Mouse (Mus musculus) midbrain, embryonic 10.5 days (tissue): ENCODE data around the gene Pafah1b3. TPM values are rescaled to one million over a fixed set of nuclear protein-coding genes. Genes with fewer than 3 reads are reported as not detected.

ENCODE experiments used
- DNase-seq: peaks from one replicate; pipeline ENCODE4 v3.0.0-alpha.2; 2017; ENCODE audit warnings: low spot score
- H3K27ac ChIP-seq: fragments of 300-500 bp; sonication (generic); replicated peaks from 2 replicates; pipeline ENCODE4 v1.5.1; 2016; ENCODE audit warnings: mild to moderate bottlenecking
- H3K27me3 ChIP-seq: fragments of 300-500 bp; sonication (generic); 2 replicates; pipeline ENCODE4 v1.6.1; 2016; ENCODE audit warnings: low read depth, mild to moderate bottlenecking; ENCODE audit not compliant: poor library complexity, severe bottlenecking
- H3K36me3 ChIP-seq: fragments of 300-500 bp; sonication (generic); 2 replicates; pipeline ENCODE4 v1.6.1; 2016; ENCODE audit warnings: mild to moderate bottlenecking, moderate library complexity
- H3K4me1 ChIP-seq: fragments of 300-500 bp; sonication (generic); 2 replicates; pipeline ENCODE4 v1.6.1; 2016
- H3K4me3 ChIP-seq: fragments of 300-500 bp; sonication (generic); 2 replicates; pipeline ENCODE4 v1.5.1; 2016; ENCODE audit warnings: mild to moderate bottlenecking, moderate library complexity
- H3K9me3 ChIP-seq: fragments of 300-500 bp; sonication (generic); replicated peaks from 2 replicates; pipeline ENCODE4 v1.6.1; 2016; ENCODE audit warnings: mild to moderate bottlenecking
- WGBS: fragments of 180-500 bp; shearing (Covaris S2); methylation state at CpG from one replicate; pipeline ENCODE4 v1.1.7; 2016; 5-methylcytosine and 5-hydroxymethylcytosine counted together
- polyA plus RNA-seq: library from polyadenylated mRNA; unstranded; fragments of >200 nt; fragmentation: Nextera tagmentation; extraction: Ambion mirVana; gene quantifications from 2 replicates; pipeline ENCODE4 v1.2.1, GENCODE M21; 2016

Gene Pafah1b3
- polyA plus RNA-seq, 1 experiment from 2014 or later: 293 TPM

- H3K4me3 ChIP-seq: peak overlapping the region; percentile 29; the same call in 1 of the 2 replicates
- WGBS: 70% methylated on average over 9 of the region's 9 CpGs
- peaks cover 53% of the 10 kb centered on the region for H3K4me1 ChIP-seq
- H3K9me3 ChIP-seq: no peaks in the 10 kb centered on the region
- no peaks in the 10 kb centered on the region for H3K27me3 ChIP-seq
- DNase-seq: no peak
- peak overlapping the region; percentile 53; the same call in 1 of the 2 replicates for H3K27ac ChIP-seq
- peaks cover 32% of the 10 kb centered on the region for H3K36me3 ChIP-seq
Observed at GRCm38 (mm10) chr7:25275555-25276298, 22.1 kb downstream of the Pafah1b3 start.

DNA sequence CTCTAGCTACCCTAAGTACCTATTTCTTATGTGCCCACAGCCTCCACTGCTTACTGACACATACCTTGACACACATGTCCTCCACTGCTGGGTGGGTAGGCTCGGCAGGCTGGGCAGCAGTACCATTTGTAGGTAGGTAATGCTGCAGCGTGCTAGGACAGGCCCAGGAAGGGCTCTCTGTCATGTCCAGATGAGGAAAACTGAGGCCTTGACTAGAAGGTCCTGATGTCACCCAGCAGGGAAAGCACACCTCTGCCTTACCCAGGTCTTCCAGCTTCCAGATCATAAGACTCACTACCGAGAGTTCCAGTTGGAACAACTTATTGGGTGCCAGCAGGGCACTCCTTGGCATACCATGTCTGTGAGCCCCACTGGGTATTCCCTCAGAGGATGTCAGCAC lies 22.8 kb downstream of the Pafah1b3 start:
- no peaks in the 10 kb centered on the region for H3K27me3 ChIP-seq
- H3K27ac ChIP-seq: no peak overlapping the region
- H3K9me3 ChIP-seq: no peaks in the 10 kb centered on the region
- H3K4me3 ChIP-seq: no peak overlapping the region
- 88% methylated on average over 3 of the region's 3 CpGs for WGBS
- peaks cover 51% of the 10 kb centered on the region for H3K4me1 ChIP-seq
- no peak for DNase-seq
- H3K36me3 ChIP-seq: peaks cover 32% of the 10 kb centered on the region

GRCm38 (mm10) chr7:25274571-25274970 lies 23.2 kb downstream of the Pafah1b3 start:
- Histone ChIP-seq H3K27ac (no peak overlapping the region), H3K27me3 (no peaks in the 10 kb centered on the region), H3K9me3 (no peaks in the 10 kb centered on the region), H3K4me3 (no peak overlapping the region), H3K36me3 (peaks cover 32% of the 10 kb centered on the region), H3K4me1 (peaks cover 51% of the 10 kb centered on the region)
- DNase-seq: no peak
- 72% methylated on average over 5 of the region's 5 CpGs for WGBS

GRCm38 (mm10) chr7:25273259-25274241 lies 24.2 kb downstream of the Pafah1b3 start:
- 92% methylated on average over 22 of the region's 22 CpGs for WGBS

DNA sequence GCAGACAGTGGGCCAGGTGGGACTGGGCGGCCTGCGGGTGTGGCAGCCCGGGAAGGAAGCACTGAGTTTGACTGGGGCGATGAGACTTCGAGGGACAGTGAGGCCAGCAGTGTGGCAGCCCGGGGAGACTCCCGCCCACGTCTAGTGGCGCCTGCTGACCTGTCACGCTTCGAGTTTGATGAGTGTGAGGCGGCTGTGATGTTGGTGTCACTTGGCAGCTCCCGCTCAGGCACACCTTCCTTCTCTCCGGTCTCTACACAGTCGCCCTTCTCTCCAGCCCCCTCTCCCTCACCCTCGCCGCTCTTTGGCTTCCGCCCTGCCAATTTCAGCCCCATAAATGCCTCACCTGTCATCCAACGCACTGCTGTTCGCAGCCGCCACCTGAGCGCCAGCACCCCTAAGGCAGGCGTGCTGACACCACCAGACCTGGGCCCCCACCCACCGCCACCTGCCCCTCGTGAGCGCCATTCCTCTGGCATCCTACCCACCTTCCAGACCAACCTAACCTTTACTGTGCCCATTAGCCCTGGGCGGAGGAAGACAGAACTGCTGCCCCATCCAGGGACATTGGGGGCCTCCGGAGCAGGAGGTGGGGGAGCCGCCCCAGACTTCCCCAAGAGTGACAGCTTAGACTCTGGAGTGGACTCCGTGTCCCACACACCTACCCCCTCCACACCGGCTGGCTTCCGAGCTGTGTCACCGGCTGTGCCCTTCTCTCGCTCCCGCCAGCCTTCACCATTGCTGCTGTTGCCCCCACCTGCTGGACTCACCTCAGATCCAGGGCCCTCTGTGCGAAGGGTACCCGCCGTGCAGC lies 25.1 kb downstream of the Pafah1b3 start:
- WGBS: 92% methylated on average over 38 of the region's 38 CpGs

More at GRCm38 (mm10) chr7:25273259-25274241, 24.2 kb downstream of the Pafah1b3 start:
- Histone ChIP-seq H3K36me3 (peaks cover 32% of the 10 kb centered on the region), H3K4me3 (no peak overlapping the region), H3K27me3 (no peaks in the 10 kb centered on the region), H3K27ac (no peak overlapping the region), H3K9me3 (no peaks in the 10 kb centered on the region), H3K4me1 (peaks cover 51% of the 10 kb centered on the region)
- no peak for DNase-seq

DNA sequence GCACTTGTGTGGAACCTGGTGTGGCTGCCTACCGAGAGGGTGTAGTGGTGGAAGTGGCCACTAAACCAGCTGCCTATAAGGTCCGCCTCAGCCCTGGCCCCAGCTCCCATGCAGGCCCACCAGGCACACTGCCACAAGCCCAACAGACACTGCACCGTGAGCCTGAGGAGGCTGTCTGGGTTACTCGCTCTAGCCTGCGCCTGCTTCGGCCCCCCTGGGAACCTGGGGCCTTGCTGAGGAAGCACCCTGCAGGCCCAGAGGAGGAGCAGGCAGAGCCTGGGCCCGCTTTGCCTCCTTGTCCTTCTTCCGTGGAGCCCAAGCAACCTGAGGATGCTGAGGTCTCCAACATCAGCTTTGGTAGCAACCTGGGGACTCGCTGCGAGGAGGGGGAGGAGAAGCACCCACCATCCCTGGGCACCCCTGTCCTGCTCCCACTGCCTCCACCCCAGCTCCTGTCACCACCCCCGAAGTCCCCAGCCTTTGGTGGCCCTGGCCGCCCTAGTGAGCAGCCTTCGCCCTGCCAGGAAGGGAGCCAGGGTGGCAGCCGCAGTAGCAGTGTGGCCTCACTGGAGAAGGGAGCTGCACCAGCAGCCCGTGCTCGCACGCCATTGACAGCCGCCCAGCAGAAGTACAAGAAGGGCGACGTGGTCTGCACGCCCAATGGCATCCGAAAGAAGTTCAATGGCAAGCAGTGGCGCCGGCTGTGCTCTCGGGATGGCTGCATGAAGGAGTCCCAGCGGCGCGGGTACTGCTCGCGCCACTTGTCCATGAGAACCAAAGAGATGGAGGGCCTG lies 25.9 kb downstream of the Pafah1b3 start:
- Histone ChIP-seq H3K27me3 (no peaks in the 10 kb centered on the region), H3K36me3 (peaks cover 32% of the 10 kb centered on the region), H3K9me3 (no peaks in the 10 kb centered on the region), H3K27ac (no peak overlapping the region), H3K4me3 (0 out of 2 replicates have a peak overlapping the region, but pooled peaks have one; percentile 18), H3K4me1 (peaks cover 43% of the 10 kb centered on the region)
- 87% methylated on average over 30 of the region's 30 CpGs for WGBS
- DNase-seq: no peak

More for the DNA sequence above, 25.1 kb downstream of the Pafah1b3 start:
- Histone ChIP-seq H3K27ac (no peak overlapping the region), H3K4me3 (0 out of 2 replicates have a peak overlapping the region, but pooled peaks have one; percentile 18), H3K27me3 (no peaks in the 10 kb centered on the region), H3K36me3 (peaks cover 32% of the 10 kb centered on the region), H3K4me1 (peaks cover 45% of the 10 kb centered on the region), H3K9me3 (no peaks in the 10 kb centered on the region)
- no peak for DNase-seq

- Histone ChIP-seq H3K9me3 (no peaks in the 10 kb centered on the region), H3K4me3 (peak overlapping the region; percentile 2; the same call in 1 of the 2 replicates), H3K36me3 (peaks cover 32% of the 10 kb centered on the region), H3K4me1 (peaks cover 46% of the 10 kb centered on the region), H3K27ac (0 out of 2 replicates have a peak overlapping the region, but pooled peaks have one; percentile 39), H3K27me3 (no peaks in the 10 kb centered on the region)
- 91% methylated on average over 35 of the region's 35 CpGs for WGBS
- no peak for DNase-seq
Observed at GRCm38 (mm10) chr7:25270652-25271633, 26.8 kb downstream of the Pafah1b3 start.

GRCm38 (mm10) chr7:25269545-25270271 lies 28.1 kb downstream of the Pafah1b3 start:
- Histone ChIP-seq H3K36me3 (peaks cover 32% of the 10 kb centered on the region), H3K27ac (peak overlapping the region; percentile 39; the same call in 1 of the 2 replicates), H3K4me3 (peak overlapping the region; percentile 90), H3K27me3 (peaks cover 4% of the 10 kb centered on the region; the same call in 1 of the 2 replicates), H3K4me1 (peaks cover 37% of the 10 kb centered on the region), H3K9me3 (no peaks in the 10 kb centered on the region)
- 92% methylated on average over 8 of the region's 8 CpGs for WGBS
- no peak for DNase-seq

DNA sequence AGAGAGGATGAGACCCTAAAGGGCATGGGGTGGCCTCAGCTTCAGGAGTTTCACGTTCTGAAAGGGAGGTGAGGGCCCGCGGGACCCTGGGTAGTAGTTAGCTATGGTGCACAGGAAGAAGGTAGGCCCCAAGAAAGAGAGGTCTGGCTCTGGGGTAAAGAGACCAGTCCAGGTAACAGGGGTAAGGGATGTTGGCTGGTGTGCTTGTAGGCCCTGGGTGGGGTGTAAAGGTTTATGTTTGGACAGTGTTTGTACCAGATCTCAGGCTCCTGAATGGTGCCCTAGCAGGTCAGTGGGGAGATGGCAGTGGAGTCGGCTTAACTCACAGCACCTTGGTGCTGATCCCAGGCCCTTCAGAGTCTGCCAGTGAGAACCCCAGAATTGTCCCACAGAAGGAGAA lies 28.8 kb downstream of the Pafah1b3 start:
- no peak for DNase-seq

DNA sequence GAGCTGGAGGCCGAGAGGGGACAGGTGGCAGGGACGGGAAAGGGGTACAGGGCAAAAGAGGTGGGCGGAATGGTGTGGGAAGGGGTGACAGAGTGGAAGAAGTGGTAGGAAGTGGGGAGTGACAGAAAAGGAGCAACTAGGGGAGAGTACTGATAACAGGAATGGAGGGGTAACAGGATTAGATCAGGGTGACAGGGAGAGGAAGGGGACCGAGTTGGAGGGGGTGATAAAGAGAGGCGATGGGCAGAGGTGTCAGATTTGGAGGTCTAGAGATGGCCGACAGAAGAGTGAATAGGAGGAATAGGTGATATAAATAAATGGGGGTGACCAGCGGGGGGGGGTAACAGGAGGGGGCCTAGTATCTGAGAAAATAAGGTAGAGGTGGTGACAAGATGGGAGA lies 29.2 kb downstream of the Pafah1b3 start:
- Histone ChIP-seq H3K4me3 (peak overlapping the region; percentile 90), H3K36me3 (peaks cover 27% of the 10 kb centered on the region), H3K9me3 (no peaks in the 10 kb centered on the region), H3K27me3 (peaks cover 6% of the 10 kb centered on the region; the same call in 1 of the 2 replicates), H3K27ac (peak overlapping the region; percentile 97), H3K4me1 (peaks cover 44% of the 10 kb centered on the region)
- DNase-seq: no peak
- 5% methylated on average over 7 of the region's 7 CpGs for WGBS

More for the DNA sequence above, 28.8 kb downstream of the Pafah1b3 start:
- peaks cover 31% of the 10 kb centered on the region for H3K36me3 ChIP-seq
- 40% methylated on average over 4 of the region's 4 CpGs for WGBS
- peaks cover 6% of the 10 kb centered on the region; the same call in 1 of the 2 replicates for H3K27me3 ChIP-seq
- peak overlapping the region; percentile 97 for H3K27ac ChIP-seq
- H3K4me1 ChIP-seq: peaks cover 40% of the 10 kb centered on the region
- H3K4me3 ChIP-seq: peak overlapping the region; percentile 90
- H3K9me3 ChIP-seq: no peaks in the 10 kb centered on the region
